Mouse (Mus musculus): ENCODE measurements at regions not wholly inside any gene's neighbourhood (a gene's known extent, or its start where the extent isn't known, plus 50 kb on each side); places are given as distances from the start of the nearest gene placed in this dataset.

- no peak for DNase-seq (ENCODE audit: low spot score)
Observed at GRCm38 (mm10) chr1:71837039-71837648, 184.1 kb upstream of the Fn1 start.

GRCm38 (mm10) chr1:71830379-71830778 lies 177.4 kb upstream of the Fn1 start:
- no peak for DNase-seq (ENCODE audit: low spot score)

- no peak for DNase-seq (ENCODE audit: low spot score)
Observed at GRCm38 (mm10) chr1:71824410-71824809, 171.4 kb upstream of the Fn1 start.

DNA sequence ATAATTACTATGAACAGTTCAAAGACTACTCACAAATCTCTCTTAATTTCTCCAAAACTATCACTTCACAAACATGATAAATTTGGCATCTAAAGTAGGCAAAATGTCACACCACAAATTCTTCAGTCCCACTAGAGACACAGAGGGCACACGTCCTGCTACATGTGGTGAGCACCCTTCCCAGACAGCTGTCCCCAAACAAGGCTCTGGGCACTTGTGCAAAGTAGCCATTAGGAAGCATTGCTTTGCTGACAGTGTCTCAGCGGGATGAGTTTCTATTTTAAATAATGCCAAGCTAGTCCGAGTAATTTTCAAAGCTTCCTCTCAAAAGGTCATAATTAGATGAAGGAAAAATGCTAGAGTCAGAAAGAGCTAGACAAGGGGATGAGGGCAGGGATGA lies 169.1 kb upstream of the Fn1 start:
- DNase-seq (ENCODE audit: low spot score) = no peak

DNA sequence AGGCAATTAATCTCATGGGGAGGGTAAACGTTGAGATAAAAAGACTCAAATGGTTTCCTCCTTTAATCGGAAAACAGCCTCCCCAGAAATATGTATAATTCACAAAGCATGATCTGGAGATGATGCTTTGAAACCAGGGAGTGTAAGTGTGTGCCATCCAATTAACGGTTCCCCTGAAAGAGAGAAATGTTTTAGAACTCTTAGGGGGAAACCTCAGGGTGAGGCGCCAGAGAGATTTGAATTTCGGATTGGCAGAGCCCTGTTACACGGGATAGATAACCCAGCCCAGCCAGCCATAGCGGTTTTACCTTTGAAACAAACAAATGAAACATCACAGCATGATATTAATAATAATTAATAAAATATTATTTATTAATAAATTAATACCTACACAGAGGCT lies 168.1 kb upstream of the Fn1 start:
- no peak for DNase-seq (ENCODE audit: low spot score)

DNA sequence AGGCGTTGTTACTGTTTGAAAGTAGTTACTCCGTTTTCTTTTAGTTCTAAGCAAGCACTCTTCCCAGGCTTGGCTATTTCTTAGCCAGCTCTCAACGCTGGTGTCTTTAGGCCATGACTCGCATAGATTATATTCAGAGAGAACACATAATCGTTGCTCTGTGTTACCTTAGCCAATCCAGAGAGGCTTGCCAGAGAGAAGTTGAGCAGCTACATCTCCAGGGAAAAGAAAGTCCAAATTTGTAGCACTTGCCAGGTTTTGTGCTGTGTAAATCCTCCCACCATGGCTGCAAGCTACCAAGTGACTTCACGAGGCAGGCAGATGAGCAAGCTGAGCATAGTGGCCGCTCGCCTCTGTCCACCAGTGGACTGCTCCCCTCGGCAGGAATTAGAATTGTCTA lies 163.3 kb upstream of the Fn1 start:
- no peak for DNase-seq (ENCODE audit: low spot score)

- no peak for DNase-seq (ENCODE audit: low spot score)
Observed at GRCm38 (mm10) chr1:71814141-71814540, 161.1 kb upstream of the Fn1 start.

DNA sequence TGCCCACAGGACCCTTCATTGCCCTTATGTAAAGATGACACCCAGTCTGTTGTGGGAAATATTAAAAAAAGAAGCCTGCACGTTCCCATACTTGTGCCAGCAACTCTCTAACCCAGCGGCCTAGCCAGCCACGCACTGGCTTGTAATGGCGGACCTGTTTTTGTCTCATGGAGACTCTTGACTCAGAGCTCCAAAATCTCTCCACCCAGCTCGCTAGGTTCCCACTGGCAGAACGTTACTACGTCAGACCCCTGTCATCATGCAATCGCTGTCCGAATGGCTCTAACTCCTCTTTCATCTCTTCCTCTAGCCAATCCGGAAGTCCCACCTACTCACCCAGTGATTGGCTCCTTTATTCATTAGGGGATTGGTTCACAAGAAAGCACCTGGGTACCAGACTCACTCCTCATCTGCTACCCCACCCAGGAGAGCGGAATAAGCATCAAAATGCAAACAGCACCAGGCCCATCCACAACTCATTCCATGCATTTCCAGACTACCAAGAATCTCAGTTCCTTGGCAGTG lies 159.2 kb upstream of the Fn1 start:
- no peak for DNase-seq (ENCODE audit: low spot score)

- DNase-seq (ENCODE audit: low spot score) = no peak
Observed at GRCm38 (mm10) chr1:71811196-71811788, 158.3 kb upstream of the Fn1 start.

GRCm38 (mm10) chr1:71808005-71808404 lies 155.0 kb upstream of the Fn1 start:
- no peak for DNase-seq (ENCODE audit: low spot score)

DNA sequence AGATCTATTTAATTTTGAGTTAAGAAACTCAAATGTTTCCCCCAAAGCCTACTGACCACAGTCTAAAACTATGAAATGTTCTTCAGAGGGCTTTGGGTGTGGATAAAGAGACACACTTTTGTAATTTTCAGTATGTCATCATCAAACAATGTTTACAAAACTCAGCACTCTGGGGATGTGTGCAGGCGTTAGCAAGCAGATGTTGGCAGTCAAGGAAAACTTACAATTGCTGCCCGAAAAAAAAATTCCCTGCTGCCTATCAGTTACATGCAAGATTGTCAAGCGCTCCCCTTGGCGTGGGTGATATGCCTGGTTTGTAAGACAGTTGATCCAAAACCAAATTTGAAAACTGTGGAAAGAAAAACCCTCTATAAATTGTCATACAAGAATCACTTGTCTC lies 154.6 kb upstream of the Fn1 start:
- no peak for DNase-seq (ENCODE audit: low spot score)

GRCm38 (mm10) chr1:71801283-71802066 lies 148.5 kb upstream of the Fn1 start:
- DNase-seq (ENCODE audit: low spot score) = no peak

- no peak for DNase-seq (ENCODE audit: low spot score)
Observed at GRCm38 (mm10) chr1:71800581-71800980, 147.6 kb upstream of the Fn1 start.

GRCm38 (mm10) chr1:71798636-71799035 lies 145.6 kb upstream of the Fn1 start:
- DNase-seq (ENCODE audit: low spot score) = no peak

DNA sequence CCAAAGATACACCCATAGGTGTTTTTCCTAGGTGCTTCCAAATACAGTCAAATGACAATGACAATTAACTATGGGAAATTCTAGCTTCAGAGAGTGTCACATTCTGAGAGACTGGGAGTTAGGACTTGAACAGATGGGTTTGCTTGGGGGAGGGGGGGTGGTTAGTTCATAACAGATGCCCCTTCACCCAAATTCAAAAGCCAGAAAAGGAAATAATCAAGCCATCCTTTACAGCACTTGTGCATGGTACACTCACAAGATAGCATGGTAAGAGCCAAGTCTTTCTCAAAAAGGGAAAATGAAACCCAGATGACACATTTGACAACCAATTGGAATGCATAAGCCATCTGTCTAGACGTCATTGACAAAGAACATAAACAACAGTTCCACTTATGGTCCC lies 135.4 kb upstream of the Fn1 start:
- no peak for DNase-seq (ENCODE audit: low spot score)

DNA sequence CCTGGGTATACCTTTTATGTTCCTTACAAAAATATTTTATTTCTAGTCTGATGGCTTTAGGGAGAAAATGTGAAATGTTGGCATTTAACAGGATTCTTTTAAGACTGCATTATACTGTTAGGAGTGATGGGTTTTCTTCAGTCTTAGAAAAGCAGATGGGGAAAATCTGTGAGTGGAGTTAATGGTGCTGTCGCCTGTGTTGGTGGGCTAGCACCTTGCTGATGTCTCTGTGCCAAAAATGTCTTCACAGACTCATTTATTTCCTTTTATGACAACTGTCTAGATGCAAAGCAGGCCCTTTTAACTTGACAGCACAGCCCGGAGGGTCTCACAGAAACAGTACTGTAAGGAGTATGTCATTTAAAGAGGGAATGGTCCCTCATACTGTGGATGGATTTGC lies 131.9 kb upstream of the Fn1 start:
- no peak for DNase-seq (ENCODE audit: low spot score)

- DNase-seq (ENCODE audit: low spot score) = no peak
Observed at GRCm38 (mm10) chr1:71778292-71778691, 125.3 kb upstream of the Fn1 start.

GRCm38 (mm10) chr1:71775865-71776501 lies 123.0 kb upstream of the Fn1 start:
- DNase-seq (ENCODE audit: low spot score) = no peak

DNA sequence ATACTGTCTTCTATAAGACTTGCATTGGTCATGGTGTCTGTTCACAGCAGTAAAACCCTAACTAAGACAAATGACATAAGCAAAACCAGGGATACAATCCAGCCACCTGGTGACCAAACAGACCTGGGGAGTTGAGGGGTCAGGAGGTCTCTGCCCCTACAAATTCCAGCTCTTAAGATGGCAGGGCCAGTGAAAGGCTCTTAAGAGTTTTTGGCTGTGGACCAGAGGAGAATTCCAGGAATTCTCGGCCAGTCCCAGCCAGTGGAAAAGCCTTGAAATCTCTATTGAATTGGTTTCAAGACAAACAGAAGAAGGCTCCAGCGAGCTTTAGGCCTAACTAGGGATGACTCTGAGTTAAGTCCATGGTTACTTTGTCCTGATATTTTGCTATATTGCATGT lies 119.5 kb upstream of the Fn1 start:
- no peak for DNase-seq (ENCODE audit: low spot score)

DNA sequence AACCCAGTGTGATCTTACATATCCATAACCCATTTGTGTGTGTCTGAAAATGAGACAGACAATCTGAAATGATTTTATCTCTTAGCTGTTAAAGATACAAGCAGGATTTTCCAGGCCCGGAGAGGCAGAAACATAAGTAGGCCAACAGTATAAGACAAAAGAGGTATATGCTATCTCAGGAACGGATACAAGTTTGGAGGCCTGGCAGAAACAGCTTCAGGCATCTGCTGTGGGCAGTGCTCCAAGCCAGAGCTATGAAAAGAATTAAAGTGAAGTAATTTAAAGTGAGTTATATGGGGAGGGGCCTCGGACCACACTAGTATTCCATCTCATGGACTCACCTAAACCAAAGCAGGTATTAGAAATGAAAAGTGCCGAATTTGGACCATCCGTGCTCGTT lies 118.8 kb upstream of the Fn1 start:
- no peak for DNase-seq (ENCODE audit: low spot score)

- no peak for DNase-seq (ENCODE audit: low spot score)
Observed at GRCm38 (mm10) chr1:71769595-71769994, 116.6 kb upstream of the Fn1 start.

- DNase-seq (ENCODE audit: low spot score) = no peak
Observed at GRCm38 (mm10) chr1:71767705-71768104, 114.7 kb upstream of the Fn1 start.

DNA sequence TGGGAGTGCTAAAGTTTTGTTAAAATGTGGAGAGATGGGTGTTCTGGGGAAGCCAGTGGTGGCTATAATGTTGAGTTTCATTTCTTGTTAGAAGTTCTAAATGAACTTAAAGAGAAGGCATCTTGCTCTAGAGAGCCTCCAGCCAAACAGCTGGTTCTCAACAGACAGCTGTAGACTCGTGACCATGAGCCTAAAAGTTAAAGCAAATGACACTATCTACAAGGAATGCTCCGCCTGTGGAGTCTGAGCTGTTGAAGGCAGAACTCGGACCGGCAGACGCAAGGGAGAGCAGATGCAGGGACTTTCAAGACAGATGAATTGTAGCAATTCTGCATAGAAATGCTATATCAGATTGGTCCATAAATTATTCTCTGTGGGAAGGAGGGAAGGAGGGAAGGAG lies 114.1 kb upstream of the Fn1 start:
- DNase-seq (ENCODE audit: low spot score) = no peak

Measured in retina, embryonic 14.5 days (tissue).